Mouse (Mus musculus): ENCODE results near the gene Psmg3. TPM values are rescaled to one million over a fixed set of nuclear protein-coding genes. Genes with fewer than 3 reads are reported as not detected.

Psmg3 gene
- polyA plus RNA-seq, 1 experiment, result 29.2 TPM

DNA sequence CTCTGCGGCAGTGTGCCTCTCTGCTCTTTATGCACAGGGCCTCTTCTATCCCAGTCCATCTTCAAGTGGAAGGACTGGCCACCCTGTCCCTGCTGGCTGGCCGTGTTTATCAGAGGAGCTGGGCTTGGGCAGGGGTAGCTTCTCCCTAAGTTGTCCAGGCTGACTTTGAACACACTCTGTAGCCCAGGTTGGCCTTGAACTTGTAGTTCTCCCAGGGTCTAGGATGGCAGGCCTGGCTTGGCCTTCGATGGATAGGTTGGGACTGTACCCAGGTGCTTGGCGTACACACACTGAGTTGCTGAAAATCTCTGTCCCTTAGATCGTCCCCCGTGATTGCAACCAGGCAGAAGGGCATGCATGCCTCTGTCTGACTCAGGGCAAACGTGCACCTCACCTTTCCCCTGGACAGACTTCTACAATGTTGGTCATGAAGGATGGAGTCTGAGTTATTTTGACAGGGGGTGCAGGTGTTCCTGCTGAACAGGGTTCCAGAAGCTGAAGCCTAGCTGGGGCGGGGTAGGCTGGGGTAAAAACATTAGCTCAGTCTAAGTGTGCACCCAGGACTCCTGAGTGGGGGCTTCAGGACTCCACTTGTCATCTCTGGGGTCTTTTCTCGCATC is 30.6 kb downstream of the Psmg3 start:
- DNase-seq, result no peak
- Histone ChIP-seq H3K27me3 (replicated peaks; ENCODE audit: control insufficient read depth, insufficient read depth, low read length) (no peaks in the 10 kb centered on the region), H3K4me1 (ENCODE audit: control insufficient read depth, insufficient read depth, low read length) (peaks cover 48% of the 10 kb centered on the region), H3K36me3 (ENCODE audit: control insufficient read depth, insufficient read depth, low read length) (no peaks in the 10 kb centered on the region; the same call in none of the 2 replicates), H3K4me3 (ENCODE audit: insufficient read depth, low read depth, low read length) (no peak overlapping the region), H3K27ac (ENCODE audit: insufficient read depth, low read depth, low read length) (peak overlapping the region; percentile 99)
- no peak for TF ChIP-seq POLR2A (IDR thresholded peaks at IDR 0.05; ENCODE audit: low read depth, low read length)
- no peak for TF ChIP-seq CTCF (conservative IDR thresholded peaks at IDR 0.05; ENCODE audit: insufficient read depth, insufficient read length, low read depth, low read length)
- WGBS, result 60% methylated on average over 9 of the region's 9 CpGs

DNA sequence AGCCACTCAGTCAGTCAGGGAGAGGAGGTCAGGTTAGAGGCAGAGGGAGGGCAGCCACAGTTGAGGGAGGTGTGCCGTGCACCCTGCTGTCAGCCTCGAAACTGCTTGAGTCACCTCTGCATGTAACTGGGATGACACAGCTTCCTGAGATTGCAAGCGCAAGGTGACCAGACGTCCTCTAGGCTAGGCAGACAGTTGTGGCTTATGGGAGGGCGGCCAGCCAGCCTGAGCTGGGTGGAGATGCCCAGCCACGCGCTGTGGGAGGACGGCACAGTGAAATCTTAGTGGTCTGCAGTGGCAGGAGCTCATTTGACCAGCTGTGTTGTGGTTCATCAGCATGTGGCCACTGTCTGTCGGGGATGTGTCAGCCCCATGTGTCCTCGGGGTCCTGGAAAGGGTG is 31.7 kb downstream of the Psmg3 start:
- peak overlapping the region; percentile 24 for H3K27ac ChIP-seq (ENCODE audit: insufficient read depth, low read depth, low read length)
- H3K36me3 ChIP-seq (ENCODE audit: control insufficient read depth, insufficient read depth, low read length), result no peaks in the 10 kb centered on the region; the same call in 1 of the 2 replicates
- H3K4me1 ChIP-seq (ENCODE audit: control insufficient read depth, insufficient read depth, low read length), result peaks cover 50% of the 10 kb centered on the region
- peak; percentile 39 for DNase-seq
- TF ChIP-seq CTCF (conservative IDR thresholded peaks at IDR 0.05; ENCODE audit: insufficient read depth, insufficient read length, low read depth, low read length) (no peak), POLR2A (IDR thresholded peaks at IDR 0.05; ENCODE audit: low read depth, low read length) (no peak)
- WGBS, result 34% methylated on average over 10 of the region's 10 CpGs
- no peaks in the 10 kb centered on the region for H3K27me3 ChIP-seq (replicated peaks; ENCODE audit: control insufficient read depth, insufficient read depth, low read length)
- H3K4me3 ChIP-seq (ENCODE audit: insufficient read depth, low read depth, low read length), result no peak overlapping the region

DNA sequence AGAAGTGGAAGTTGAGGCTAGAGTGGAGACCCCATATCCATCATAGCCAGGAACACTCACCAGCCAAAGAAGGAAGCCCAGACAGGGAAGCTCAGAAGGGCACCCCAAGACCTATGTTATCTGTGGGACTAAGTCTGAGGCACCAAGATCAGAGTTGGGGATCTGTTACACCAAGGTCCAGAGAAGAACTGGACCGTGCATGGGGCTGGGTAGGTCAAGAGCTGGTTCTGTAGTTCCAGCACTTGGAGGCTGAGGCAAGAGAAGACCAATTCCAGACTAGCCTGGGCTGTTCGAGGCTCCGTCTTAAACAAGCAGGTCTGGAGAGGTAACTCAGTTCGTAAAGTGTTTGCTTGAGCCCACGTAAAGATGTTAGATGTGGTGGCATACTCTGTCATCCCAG is 32.5 kb downstream of the Psmg3 start:
- TF ChIP-seq CTCF (conservative IDR thresholded peaks at IDR 0.05; ENCODE audit: insufficient read depth, insufficient read length, low read depth, low read length), result no peak
- TF ChIP-seq POLR2A (IDR thresholded peaks at IDR 0.05; ENCODE audit: low read depth, low read length), result no peak
- H3K36me3 ChIP-seq (ENCODE audit: control insufficient read depth, insufficient read depth, low read length), result no peaks in the 10 kb centered on the region; the same call in 1 of the 2 replicates
- H3K27ac ChIP-seq (ENCODE audit: insufficient read depth, low read depth, low read length), result peak overlapping the region; percentile 85
- peaks cover 50% of the 10 kb centered on the region for H3K4me1 ChIP-seq (ENCODE audit: control insufficient read depth, insufficient read depth, low read length)
- WGBS, result 76% methylated on average over 5 of the region's 5 CpGs
- DNase-seq, result no peak
- no peaks in the 10 kb centered on the region for H3K27me3 ChIP-seq (replicated peaks; ENCODE audit: control insufficient read depth, insufficient read depth, low read length)
- no peak overlapping the region for H3K4me3 ChIP-seq (ENCODE audit: insufficient read depth, low read depth, low read length)

DNA sequence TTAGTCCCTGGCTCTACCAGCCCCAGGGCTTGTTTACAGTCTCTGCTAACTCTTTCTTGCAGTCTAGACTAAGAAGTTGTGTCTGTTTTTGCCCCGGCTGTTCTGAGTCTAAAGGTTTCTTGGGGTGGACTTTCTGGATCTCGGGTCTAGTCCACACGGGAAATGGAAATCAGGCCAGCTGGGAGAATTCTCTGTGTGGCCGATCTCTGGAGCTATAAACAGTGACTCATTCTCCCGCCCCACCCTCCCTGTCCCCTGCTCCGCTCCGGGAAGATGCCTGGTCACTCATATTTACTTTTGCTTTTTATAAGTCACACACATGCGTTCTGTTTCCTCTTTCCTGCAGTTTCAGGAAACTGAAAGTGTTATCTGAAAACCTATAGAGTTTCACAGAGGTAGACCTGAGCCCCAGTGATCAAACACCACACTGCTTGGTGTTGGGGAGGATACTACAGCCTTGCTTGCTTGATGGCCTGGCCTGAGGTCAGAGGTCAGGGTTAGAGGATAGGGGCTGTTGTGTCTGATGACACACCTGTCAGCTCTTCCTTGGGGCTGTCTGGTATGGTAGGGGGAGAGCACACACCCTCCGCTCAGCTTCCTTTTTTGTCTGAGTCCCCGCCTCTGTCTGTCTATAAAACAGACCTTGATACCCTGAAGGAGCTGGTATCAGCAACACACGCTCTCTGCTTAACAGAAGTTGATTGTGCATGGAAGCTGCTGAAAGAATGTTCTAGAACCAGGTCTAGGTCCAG is 33.2 kb downstream of the Psmg3 start:
- Histone ChIP-seq H3K27me3 (replicated peaks; ENCODE audit: control insufficient read depth, insufficient read depth, low read length) (no peaks in the 10 kb centered on the region), H3K4me3 (ENCODE audit: insufficient read depth, low read depth, low read length) (peak overlapping the region; percentile 34), H3K36me3 (ENCODE audit: control insufficient read depth, insufficient read depth, low read length) (no peaks in the 10 kb centered on the region), H3K27ac (ENCODE audit: insufficient read depth, low read depth, low read length) (peak overlapping the region; percentile 97), H3K4me1 (ENCODE audit: control insufficient read depth, insufficient read depth, low read length) (peaks cover 50% of the 10 kb centered on the region)
- DNase-seq, result peak; percentile 91
- whole genome bisulfite sequencing, result 19% methylated on average over 11 of the region's 11 CpGs
- no peak for TF ChIP-seq POLR2A (IDR thresholded peaks at IDR 0.05; ENCODE audit: low read depth, low read length)
- no peak for TF ChIP-seq CTCF (conservative IDR thresholded peaks at IDR 0.05; ENCODE audit: insufficient read depth, insufficient read length, low read depth, low read length)

DNA sequence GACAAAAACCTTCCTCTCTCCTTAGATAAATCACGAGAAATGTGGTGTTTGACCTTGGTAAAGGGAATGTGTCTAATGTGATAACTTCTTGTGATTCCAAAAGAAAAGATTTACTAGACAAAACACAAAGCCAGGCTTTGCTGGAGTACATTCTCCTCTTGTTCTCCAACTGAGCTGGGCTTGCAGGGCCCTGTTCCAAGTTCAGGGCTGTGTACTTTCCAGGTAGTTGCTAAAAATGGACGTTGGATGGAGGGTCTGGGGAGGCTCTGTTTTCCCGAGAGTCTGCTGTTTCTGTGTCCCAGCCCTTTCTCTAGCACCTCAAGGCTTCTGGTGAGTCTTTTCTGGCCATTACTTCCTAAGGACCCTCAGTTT is 33.7 kb downstream of the Psmg3 start:
- Histone ChIP-seq H3K4me1 (ENCODE audit: control insufficient read depth, insufficient read depth, low read length) (peaks cover 50% of the 10 kb centered on the region), H3K27ac (ENCODE audit: insufficient read depth, low read depth, low read length) (peak overlapping the region; percentile 97), H3K27me3 (replicated peaks; ENCODE audit: control insufficient read depth, insufficient read depth, low read length) (no peaks in the 10 kb centered on the region), H3K4me3 (ENCODE audit: insufficient read depth, low read depth, low read length) (peak overlapping the region; percentile 67), H3K36me3 (ENCODE audit: control insufficient read depth, insufficient read depth, low read length) (no peaks in the 10 kb centered on the region)
- WGBS, result 12% methylated on average over 3 of the region's 3 CpGs
- peak; percentile 67 for DNase-seq
- TF ChIP-seq POLR2A (IDR thresholded peaks at IDR 0.05; ENCODE audit: low read depth, low read length) (no peak), CTCF (conservative IDR thresholded peaks at IDR 0.05; ENCODE audit: insufficient read depth, insufficient read length, low read depth, low read length) (no peak)

DNA sequence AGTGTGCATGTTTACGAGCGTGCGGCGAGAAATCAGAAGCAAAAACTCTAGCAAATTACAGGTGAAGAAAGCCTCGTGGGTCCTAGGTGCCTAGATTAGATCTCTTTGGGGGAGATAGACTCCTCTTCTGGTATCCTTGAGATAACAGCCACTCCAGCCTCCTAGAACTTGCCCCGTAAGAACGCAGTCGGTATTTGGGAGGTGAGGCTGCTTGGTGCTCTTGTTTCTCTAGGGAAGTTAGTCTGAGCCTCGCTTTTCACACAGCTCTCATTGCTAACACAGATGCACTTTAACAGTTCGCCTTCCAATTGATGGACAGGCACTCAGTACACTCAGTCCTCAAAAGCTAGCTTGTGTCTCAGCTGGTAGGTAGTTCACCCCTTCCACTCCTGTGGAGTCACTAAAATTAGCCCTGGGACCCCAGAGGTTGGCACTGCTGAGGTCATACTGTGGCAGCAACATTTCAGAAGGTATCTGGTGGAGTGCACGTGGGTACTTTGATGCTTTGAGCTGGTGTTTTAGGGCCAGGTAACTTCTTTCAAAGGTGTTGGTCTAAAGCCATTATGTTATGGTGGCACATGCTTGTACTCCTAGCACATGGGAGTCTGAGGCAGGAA is 34.4 kb downstream of the Psmg3 start:
- peak overlapping the region; percentile 97 for H3K27ac ChIP-seq (ENCODE audit: insufficient read depth, low read depth, low read length)
- H3K36me3 ChIP-seq (ENCODE audit: control insufficient read depth, insufficient read depth, low read length), result no peaks in the 10 kb centered on the region
- no peak for DNase-seq
- peaks cover 45% of the 10 kb centered on the region for H3K4me1 ChIP-seq (ENCODE audit: control insufficient read depth, insufficient read depth, low read length)
- H3K4me3 ChIP-seq (ENCODE audit: insufficient read depth, low read depth, low read length), result peak overlapping the region; percentile 67
- H3K27me3 ChIP-seq (replicated peaks; ENCODE audit: control insufficient read depth, insufficient read depth, low read length), result no peaks in the 10 kb centered on the region
- TF ChIP-seq POLR2A (IDR thresholded peaks at IDR 0.05; ENCODE audit: low read depth, low read length) (no peak), CTCF (conservative IDR thresholded peaks at IDR 0.05; ENCODE audit: insufficient read depth, insufficient read length, low read depth, low read length) (no peak)
- 9% methylated on average over 11 of the region's 11 CpGs for WGBS

Measured in kidney, adult 2 months (tissue).